Mouse (Mus musculus) lung, adult 2 months (tissue): Measurements from ENCODE around the gene Tesk1. TPM values are rescaled to one million over a fixed set of nuclear protein-coding genes. Genes with fewer than 3 reads are reported as not detected.

ENCODE experiments used
- DNase-seq: peaks from one replicate; pipeline ENCODE4 v3.0.0; 2022
- H3K4me1 ChIP-seq: fragments of 200-500 bp; 2 replicates; pipeline ENCODE4 v1.6.1; 2011; ENCODE audit warnings: low read length; ENCODE audit not compliant: control insufficient read depth, insufficient read depth
- H3K4me3 ChIP-seq: fragments of 200-500 bp; replicated peaks from 2 replicates; pipeline ENCODE3; 2011; ENCODE audit warnings: low read depth, mild to moderate bottlenecking, control low read depth, low read length; ENCODE audit errors: extremely low read depth
- CTCF ChIP-seq: fragments of 200-500 bp; IDR thresholded peaks from 2 replicates; pipeline ENCODE4 v1.5.1; 2011; ENCODE audit warnings: mild to moderate bottlenecking, low read length, control low read depth; ENCODE audit not compliant: insufficient read depth
- POLR2A ChIP-seq: fragments of 200-500 bp; IDR thresholded peaks from 2 replicates; pipeline ENCODE4 v1.6.1; 2011; ENCODE audit warnings: low read depth, mild to moderate bottlenecking, control low read depth, low read length, borderline replicate concordance; ENCODE audit errors: extremely low read depth
- WGBS: fragments of 180-500 bp; shearing (Covaris S2); methylation state at CpG from one replicate; pipeline ENCODE4 v1.1.7; 2018; 5-methylcytosine and 5-hydroxymethylcytosine counted together
- polyA plus RNA-seq: library from polyadenylated mRNA; depleted of rRNA; stranded (reverse); fragments of >200 nt; gene quantifications from 2 replicates; pipeline ENCODE4 v1.2.3, GENCODE M21; 2012

Tesk1 gene
- polyA plus RNA-seq, 1 experiment: 83.9 TPM

- 61% methylated on average over 16 of the region's 16 CpGs for WGBS
Measured at GRCm38 (mm10) chr4:43417269-43418062, 24.3 kb upstream of the Tesk1 start.

DNA sequence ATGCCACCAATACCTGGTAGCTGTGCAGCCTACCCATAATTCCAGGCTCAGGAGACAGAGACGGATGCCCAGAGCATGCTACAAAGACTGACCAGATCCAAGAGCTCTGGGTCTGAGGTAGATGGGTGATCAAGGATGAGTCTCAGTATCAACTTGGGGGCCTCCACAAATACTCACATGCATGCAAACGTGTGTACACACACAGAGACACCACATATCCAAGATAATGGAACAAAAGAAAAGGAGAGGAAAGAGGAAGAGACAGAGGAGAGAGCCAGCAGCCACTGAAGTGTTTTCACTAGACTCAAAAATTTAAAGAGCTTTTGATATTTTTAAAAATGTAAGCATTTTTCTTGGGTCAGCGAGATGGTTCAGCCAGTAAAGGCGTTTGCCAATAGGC is 23.3 kb upstream of the Tesk1 start:
- 46% methylated on average over 4 of the region's 4 CpGs for WGBS
- H3K4me3 ChIP-seq: no peak overlapping the region
- TF ChIP-seq POLR2A (no peak), CTCF (no peak)
- H3K4me1 ChIP-seq: peaks cover 10% of the 10 kb centered on the region
- peak; percentile 6 for DNase-seq

More at GRCm38 (mm10) chr4:43417269-43418062, 24.3 kb upstream of the Tesk1 start:
- Histone ChIP-seq H3K4me1 (peaks cover 10% of the 10 kb centered on the region), H3K4me3 (no peak overlapping the region)
- TF ChIP-seq POLR2A: no peak
- no peak for TF ChIP-seq CTCF
- DNase-seq: peak; percentile 12

DNA sequence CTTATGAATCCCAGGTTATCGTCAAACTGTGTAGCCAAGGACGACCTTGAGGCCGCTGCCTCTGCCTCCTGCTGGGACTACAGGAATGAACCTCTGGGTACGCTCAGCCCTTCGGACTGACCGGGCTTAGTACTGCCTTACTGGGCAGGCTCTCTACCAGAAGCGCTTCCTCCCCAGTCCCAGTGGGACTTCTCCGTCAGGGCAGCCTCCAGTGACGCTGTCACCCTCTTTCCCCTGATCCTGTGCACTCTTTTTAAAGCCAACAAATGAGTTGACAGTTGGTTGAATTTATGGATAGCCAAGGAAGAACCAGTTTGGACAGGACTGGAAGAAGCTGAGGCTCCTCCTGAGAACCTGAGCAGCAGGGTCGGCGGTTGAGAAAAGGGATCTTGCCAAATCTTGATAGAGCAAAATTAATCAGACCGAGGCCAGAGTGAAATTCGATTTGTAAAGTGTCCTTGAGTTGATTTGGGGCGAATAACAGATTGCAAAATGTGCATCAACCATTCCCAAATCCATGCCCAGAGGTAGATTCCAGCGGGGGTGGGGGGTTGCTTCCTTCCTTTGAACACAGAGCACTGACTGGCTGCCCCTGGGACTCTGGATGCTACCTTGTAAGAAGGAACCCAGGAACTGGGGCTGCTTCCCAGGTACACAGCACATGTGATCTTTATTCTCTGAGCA is 22.6 kb upstream of the Tesk1 start:
- DNase-seq: peak; percentile 10
- TF ChIP-seq CTCF: no peak
- TF ChIP-seq POLR2A: 0 out of 2 replicates have a peak, but pooled peaks have one; percentile 29

DNA sequence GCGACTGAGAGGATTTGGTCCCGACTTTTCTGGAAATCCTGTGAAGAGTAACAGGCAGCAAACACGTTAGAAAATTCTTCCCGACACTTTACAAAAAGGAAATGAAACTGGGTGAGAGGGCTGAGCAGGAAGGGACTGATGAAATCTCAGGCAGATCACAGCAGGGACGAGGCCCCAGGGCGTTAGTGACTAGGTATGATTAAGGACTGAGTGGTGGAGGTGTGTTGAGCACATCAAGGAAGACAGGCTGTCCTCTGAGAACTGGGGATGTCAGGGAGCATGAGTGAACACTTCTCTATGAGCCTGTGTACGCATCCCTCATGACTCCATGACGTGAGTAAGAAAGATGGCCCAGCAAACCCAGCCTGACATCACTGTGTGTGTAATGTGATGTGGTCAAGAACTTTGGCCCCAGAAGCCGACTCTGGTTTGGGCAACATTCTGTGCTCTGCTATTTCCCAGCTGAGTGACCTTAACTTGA is 21.9 kb upstream of the Tesk1 start:
- WGBS: 29% methylated on average over 9 of the region's 9 CpGs
- TF ChIP-seq CTCF (no peak), POLR2A (no peak)
- peak; percentile 26 for DNase-seq

More for the DNA sequence above, 22.6 kb upstream of the Tesk1 start:
- 44% methylated on average over 15 of the region's 15 CpGs for WGBS
- Histone ChIP-seq H3K4me1 (peaks cover 10% of the 10 kb centered on the region), H3K4me3 (no peak overlapping the region)

GRCm38 (mm10) chr4:43420305-43420704 is 21.4 kb upstream of the Tesk1 start:
- peak; percentile 77 for DNase-seq
- Histone ChIP-seq H3K4me1 (peaks cover 10% of the 10 kb centered on the region), H3K4me3 (no peak overlapping the region)
- 1% methylated on average over 6 of the region's 6 CpGs for WGBS
- TF ChIP-seq POLR2A (0 out of 2 replicates have a peak, but pooled peaks have one; percentile 12), CTCF (peak; percentile 86)

More for the DNA sequence above, 21.9 kb upstream of the Tesk1 start:
- Histone ChIP-seq H3K4me1 (peaks cover 10% of the 10 kb centered on the region), H3K4me3 (no peak overlapping the region)

GRCm38 (mm10) chr4:43421632-43422240 is 20.0 kb upstream of the Tesk1 start:
- DNase-seq: peak; percentile 3
- Histone ChIP-seq H3K4me1 (peaks cover 10% of the 10 kb centered on the region), H3K4me3 (no peak overlapping the region)
- TF ChIP-seq CTCF (no peak), POLR2A (no peak)
- WGBS: 80% methylated on average over 28 of the region's 28 CpGs

DNA sequence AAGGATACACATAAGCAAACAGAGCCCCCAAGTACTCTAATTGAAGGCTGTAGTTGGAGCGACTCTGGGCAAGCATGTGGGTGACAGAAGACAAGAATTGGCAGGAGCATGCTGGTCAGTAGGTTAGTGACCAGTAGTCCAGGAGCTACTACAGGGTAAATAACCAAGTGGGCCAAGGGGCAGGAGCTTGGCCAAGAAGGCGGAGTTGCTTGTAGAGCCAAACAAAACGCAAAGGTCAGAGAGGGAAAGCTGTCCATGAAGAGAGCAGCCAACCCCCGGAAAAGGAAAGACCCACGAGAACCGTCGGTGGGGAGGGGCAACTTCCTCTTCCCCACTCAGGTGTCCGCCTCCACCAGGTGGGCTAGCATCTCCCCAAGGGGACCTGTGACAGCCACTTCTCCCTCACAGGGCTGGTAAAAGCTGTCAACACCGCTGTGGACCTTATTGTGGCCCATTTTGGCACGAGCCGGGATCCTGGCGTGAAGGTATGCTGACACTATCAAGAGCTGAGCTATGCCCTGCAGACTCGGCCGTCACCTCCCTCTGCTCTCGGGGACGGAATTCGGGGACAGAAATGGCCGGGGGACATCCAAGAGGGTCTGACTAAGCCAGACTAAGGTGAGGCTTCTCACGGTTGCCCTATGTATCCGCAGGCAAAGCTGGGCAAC is 18.3 kb upstream of the Tesk1 start:
- TF ChIP-seq POLR2A: no peak
- TF ChIP-seq CTCF: no peak
- Histone ChIP-seq H3K4me3 (no peak overlapping the region), H3K4me1 (peaks cover 13% of the 10 kb centered on the region)
- 79% methylated on average over 20 of the region's 20 CpGs for WGBS
- no peak for DNase-seq

GRCm38 (mm10) chr4:43424072-43424471 is 17.7 kb upstream of the Tesk1 start:
- no peak for DNase-seq
- Histone ChIP-seq H3K4me3 (no peak overlapping the region), H3K4me1 (peaks cover 11% of the 10 kb centered on the region)
- 85% methylated on average over 9 of the region's 9 CpGs for WGBS
- TF ChIP-seq POLR2A (no peak), CTCF (no peak)

GRCm38 (mm10) chr4:43425197-43425596 is 16.5 kb upstream of the Tesk1 start:
- TF ChIP-seq POLR2A (no peak), CTCF (no peak)
- Histone ChIP-seq H3K4me3 (no peak overlapping the region), H3K4me1 (peaks cover 4% of the 10 kb centered on the region; the same call in 1 of the 2 replicates)
- 64% methylated on average over 14 of the region's 14 CpGs for WGBS
- no peak for DNase-seq
